Mouse (Mus musculus) hindbrain, embryonic 16.5 days (tissue): ENCODE measurements around the gene Bbs9. TPM values are rescaled to one million over a fixed set of nuclear protein-coding genes. Genes with fewer than 3 reads are reported as not detected.

Experiments
- ATAC-seq: fragments of 200-750 bp; cut with Nextera tagmentation; 2 replicates; pipeline ENCODE4 v1.8.0; 2017; ENCODE audit warnings: moderate TSS enrichment, moderate library complexity
- H3K27ac ChIP-seq: fragments of 300-500 bp; sonication (generic); 2 replicates; pipeline ENCODE4 v1.5.1; 2014; ENCODE audit warnings: low read depth, mild to moderate bottlenecking, control low read depth, low read length, moderate library complexity
- H3K27me3 ChIP-seq: fragments of 300-500 bp; sonication (generic); replicated peaks from 2 replicates; pipeline ENCODE4 v1.6.1; 2014; ENCODE audit warnings: low read length; ENCODE audit not compliant: control insufficient read depth, insufficient read depth
- H3K36me3 ChIP-seq: fragments of 300-500 bp; sonication (generic); 2 replicates; pipeline ENCODE4 v1.6.1; 2014; ENCODE audit warnings: mild to moderate bottlenecking, low read length, moderate library complexity, mixed read lengths; ENCODE audit not compliant: control insufficient read depth, insufficient read depth
- H3K4me1 ChIP-seq: fragments of 300-500 bp; sonication (generic); 2 replicates; pipeline ENCODE4 v1.6.1; 2014; ENCODE audit warnings: low read depth, low read length; ENCODE audit not compliant: control insufficient read depth, insufficient read depth
- H3K4me2 ChIP-seq: fragments of 300-500 bp; sonication (generic); 2 replicates; pipeline ENCODE4 v1.6.1; 2014; ENCODE audit warnings: mild to moderate bottlenecking, low read length, control low read depth, moderate library complexity
- H3K4me3 ChIP-seq: fragments of 300-500 bp; sonication (generic); 2 replicates; pipeline ENCODE4 v1.5.1; 2014; ENCODE audit warnings: mild to moderate bottlenecking, low read length, control low read depth, moderate library complexity
- H3K9ac ChIP-seq: fragments of 300-500 bp; sonication (generic); 2 replicates; pipeline ENCODE4 v1.6.1; 2014; ENCODE audit warnings: low read depth, mild to moderate bottlenecking, control low read depth, low read length, moderate library complexity
- H3K9me3 ChIP-seq: fragments of 300-500 bp; sonication (generic); 2 replicates; pipeline ENCODE4 v1.6.1; 2014; ENCODE audit warnings: mild to moderate bottlenecking, low read length, moderate library complexity; ENCODE audit not compliant: control insufficient read depth
- WGBS: fragments of 180-500 bp; shearing (Covaris S2); extraction: QIAGEN DNeasy Blood & Tissue Kit; methylation state at CpG from one replicate; pipeline ENCODE4 v1.1.7; 2014; 5-methylcytosine and 5-hydroxymethylcytosine counted together
- polyA plus RNA-seq: library from polyadenylated mRNA; unstranded; fragments of >200 nt; fragmentation: Nextera tagmentation; extraction: Ambion mirVana; gene quantifications from 2 replicates; pipeline ENCODE4 v1.2.1, GENCODE M21; 2015

Bbs9 gene
- polyA plus RNA-seq, 1 experiment from 2014 or later: 18.3 TPM

DNA sequence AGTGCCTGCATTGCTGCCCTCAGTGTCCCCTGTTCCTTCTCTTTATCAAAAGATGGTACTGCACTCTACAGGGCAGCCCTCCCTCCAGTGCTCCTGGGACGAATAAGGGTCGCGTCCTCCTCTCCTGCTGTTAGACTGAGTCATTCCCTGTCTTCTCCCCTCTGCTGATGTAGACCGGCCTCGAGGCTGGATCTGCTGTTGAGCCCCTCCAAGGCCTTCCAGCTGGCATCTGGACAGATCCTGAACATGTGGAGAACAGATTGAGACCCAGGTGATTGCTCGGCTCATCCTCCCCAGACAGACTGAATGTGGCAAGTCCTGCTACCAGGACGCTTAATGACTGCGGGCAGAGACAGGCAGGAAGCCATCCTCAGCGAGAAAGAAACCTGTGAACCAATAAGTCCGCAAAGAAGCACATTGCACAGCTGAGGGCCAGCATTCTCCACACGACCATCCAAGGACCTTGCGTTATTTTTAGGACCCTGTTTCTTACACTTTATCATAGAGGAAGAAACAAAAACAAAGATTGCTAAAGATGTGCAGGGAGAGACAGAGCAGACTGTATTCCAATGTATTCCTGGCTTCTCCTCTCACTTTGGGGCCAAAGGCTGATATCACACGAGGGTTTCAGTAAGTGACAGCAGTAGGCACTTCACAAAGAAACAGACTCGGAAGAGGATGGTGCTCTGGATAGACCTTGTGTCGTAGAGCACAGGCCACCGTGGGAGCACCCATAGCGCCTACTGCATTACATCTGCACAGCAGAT is 275.4 kb downstream of the Bbs9 start:
- no peak overlapping the region for H3K4me3 ChIP-seq
- no peak for ATAC-seq
- no peaks in the 10 kb centered on the region for H3K9me3 ChIP-seq
- no peaks in the 10 kb centered on the region for H3K27me3 ChIP-seq
- no peak overlapping the region for H3K4me2 ChIP-seq
- 77% methylated on average over 17 of the region's 17 CpGs for WGBS
- no peak overlapping the region for H3K27ac ChIP-seq
- no peak overlapping the region for H3K9ac ChIP-seq
- H3K4me1 ChIP-seq: no peaks in the 10 kb centered on the region
- H3K36me3 ChIP-seq: no peaks in the 10 kb centered on the region

DNA sequence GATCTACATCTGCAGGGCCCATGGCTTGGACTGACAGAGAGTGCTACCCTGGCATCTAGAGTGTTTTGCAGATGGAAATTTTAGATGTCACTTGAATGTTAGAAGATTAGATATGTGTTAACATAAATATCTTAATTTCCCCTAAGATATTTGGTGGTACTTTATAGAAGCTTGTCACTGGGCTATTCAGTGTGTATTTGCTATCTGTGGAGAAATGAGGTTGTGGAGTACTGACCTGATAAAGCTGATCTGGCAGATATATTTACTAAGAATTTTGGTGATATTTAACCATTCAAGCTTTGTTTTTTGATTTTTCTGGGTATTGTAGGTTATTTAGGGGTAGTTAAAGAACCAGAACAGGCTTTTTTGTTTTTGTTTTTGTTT is 276.0 kb downstream of the Bbs9 start:
- Histone ChIP-seq H3K4me3 (no peak overlapping the region), H3K27me3 (no peaks in the 10 kb centered on the region), H3K4me2 (no peak overlapping the region), H3K36me3 (no peaks in the 10 kb centered on the region), H3K4me1 (no peaks in the 10 kb centered on the region), H3K9me3 (no peaks in the 10 kb centered on the region), H3K27ac (no peak overlapping the region), H3K9ac (no peak overlapping the region)
- ATAC-seq: no peak

DNA sequence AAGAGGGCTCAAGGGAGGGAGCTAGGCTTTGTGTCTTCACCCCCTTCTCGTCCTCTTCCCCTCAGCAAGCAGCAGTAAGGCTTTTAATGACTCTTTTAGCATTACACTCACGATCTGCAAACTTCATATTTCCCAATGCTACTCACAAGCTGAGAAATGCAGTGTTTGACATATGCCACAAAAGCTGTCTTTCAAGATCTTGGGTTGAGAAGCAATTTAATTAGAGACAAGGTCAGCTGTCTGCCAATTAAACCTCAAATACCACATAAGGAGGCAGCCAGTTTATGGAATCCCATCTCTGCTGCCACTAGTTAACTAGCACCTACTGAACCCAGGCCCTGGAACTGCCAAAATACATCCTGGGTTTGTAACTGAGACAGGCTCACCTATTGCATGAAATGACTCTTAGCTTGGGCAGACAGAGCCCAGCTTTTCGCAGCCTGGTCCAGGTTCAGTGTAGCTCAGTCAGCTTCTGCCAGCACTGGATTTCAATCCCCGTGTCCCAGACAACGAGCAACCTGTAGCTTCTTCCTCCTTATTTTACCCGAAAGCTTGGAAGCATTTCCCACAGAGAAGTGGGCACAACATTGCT is 278.7 kb downstream of the Bbs9 start:
- no peak overlapping the region for H3K4me2 ChIP-seq
- H3K4me1 ChIP-seq: no peaks in the 10 kb centered on the region
- H3K9ac ChIP-seq: no peak overlapping the region
- H3K27ac ChIP-seq: no peak overlapping the region
- H3K27me3 ChIP-seq: no peaks in the 10 kb centered on the region
- H3K9me3 ChIP-seq: no peaks in the 10 kb centered on the region
- WGBS: 79% methylated on average over 6 of the region's 6 CpGs
- no peak for ATAC-seq
- no peak overlapping the region for H3K4me3 ChIP-seq
- no peaks in the 10 kb centered on the region for H3K36me3 ChIP-seq

DNA sequence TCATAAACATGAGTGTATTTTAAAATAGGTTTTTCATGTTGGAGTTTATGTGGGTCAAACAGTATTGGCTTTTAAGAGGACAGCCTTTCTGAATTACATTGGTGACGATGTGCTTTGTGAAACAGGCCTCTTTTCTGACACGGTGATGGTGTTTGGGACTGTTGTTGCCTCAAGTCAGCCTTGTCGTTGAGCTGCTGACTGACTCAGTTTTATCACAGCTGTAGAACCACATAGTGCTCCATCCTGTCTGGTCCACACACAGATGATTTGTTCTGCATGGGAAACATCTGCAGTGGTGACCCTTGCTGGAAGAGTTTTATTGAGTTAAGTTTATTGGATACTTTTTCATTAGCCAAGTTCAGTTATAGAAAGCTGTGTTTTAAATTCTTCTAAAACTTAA is 283.0 kb downstream of the Bbs9 start:
- Histone ChIP-seq H3K9ac (no peak overlapping the region), H3K36me3 (no peaks in the 10 kb centered on the region), H3K27me3 (no peaks in the 10 kb centered on the region), H3K9me3 (no peaks in the 10 kb centered on the region), H3K4me3 (no peak overlapping the region), H3K27ac (no peak overlapping the region), H3K4me2 (no peak overlapping the region), H3K4me1 (no peaks in the 10 kb centered on the region)
- ATAC-seq: no peak
- WGBS: 68% methylated on average over 3 of the region's 3 CpGs

DNA sequence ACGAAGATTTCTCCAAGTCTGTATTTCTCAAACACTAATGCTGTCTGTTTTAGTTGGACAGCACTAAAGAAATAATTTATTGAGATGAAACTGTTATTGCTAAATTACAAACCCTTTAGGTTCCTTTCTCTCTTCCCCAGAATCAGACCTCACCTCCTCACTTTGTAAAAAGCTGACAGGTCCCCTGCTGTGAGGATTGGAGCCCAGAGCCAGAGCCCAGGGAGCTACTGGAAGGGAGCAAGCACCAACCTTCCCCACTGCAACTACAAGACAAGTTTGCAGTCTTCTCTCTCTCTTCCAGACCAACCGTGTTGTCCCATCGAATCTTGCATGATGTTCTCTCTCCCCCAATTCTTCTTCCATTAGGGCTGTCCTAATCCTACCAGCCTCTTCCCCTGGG is 283.7 kb downstream of the Bbs9 start:
- Histone ChIP-seq H3K36me3 (no peaks in the 10 kb centered on the region), H3K27me3 (no peaks in the 10 kb centered on the region), H3K4me2 (no peak overlapping the region), H3K27ac (no peak overlapping the region), H3K4me1 (no peaks in the 10 kb centered on the region), H3K4me3 (no peak overlapping the region), H3K9ac (no peak overlapping the region), H3K9me3 (no peaks in the 10 kb centered on the region)
- ATAC-seq: no peak
- 70% methylated on average over 3 of the region's 3 CpGs for WGBS

DNA sequence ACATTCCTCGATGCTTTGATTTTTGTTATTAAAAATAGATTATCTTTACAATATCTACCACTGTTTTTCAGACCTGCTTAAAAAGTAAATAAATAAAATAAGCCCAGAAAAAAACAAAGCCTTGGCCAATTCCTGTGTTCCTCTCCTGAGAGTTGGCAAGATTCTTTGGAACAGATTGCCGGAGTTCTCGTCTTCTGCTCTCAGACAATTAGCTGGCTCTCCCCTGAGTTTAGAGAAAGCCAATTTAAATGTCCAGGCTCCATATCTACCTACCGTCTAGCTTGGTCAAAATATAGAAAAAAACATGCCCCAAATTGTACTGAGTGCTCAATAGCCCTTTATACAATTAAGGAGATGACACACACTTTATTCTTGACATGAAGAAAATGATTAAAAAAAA is 284.9 kb downstream of the Bbs9 start:
- Histone ChIP-seq H3K27ac (no peak overlapping the region), H3K4me3 (no peak overlapping the region), H3K27me3 (no peaks in the 10 kb centered on the region), H3K9ac (no peak overlapping the region), H3K4me1 (no peaks in the 10 kb centered on the region), H3K9me3 (no peaks in the 10 kb centered on the region), H3K36me3 (no peaks in the 10 kb centered on the region), H3K4me2 (no peak overlapping the region)
- ATAC-seq: no peak
- 53% methylated on average over 4 of the region's 4 CpGs for WGBS

DNA sequence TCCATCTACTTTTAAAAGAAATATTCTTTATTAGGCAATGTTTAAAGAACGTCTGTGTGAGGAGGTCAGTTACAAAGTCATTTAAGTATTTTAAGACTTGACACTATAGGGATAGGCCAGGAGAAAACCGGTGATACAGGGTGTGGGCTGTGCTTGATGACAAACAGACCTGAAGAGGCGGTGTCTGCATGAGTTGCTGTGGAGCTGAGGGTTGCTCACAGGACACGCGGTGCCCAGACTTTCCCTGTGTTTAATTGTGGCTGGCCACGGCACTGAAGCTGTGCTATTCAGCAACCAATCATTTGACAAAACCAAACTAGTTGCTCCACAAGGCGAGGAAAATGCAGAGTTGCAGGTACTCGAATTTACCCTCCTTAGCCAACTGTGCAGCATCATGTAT is 286.0 kb downstream of the Bbs9 start:
- no peaks in the 10 kb centered on the region for H3K27me3 ChIP-seq
- no peaks in the 10 kb centered on the region for H3K36me3 ChIP-seq
- H3K9ac ChIP-seq: no peak overlapping the region
- no peak overlapping the region for H3K4me3 ChIP-seq
- no peak overlapping the region for H3K4me2 ChIP-seq
- 87% methylated on average over 8 of the region's 8 CpGs for WGBS
- no peaks in the 10 kb centered on the region for H3K4me1 ChIP-seq
- H3K27ac ChIP-seq: no peak overlapping the region
- no peaks in the 10 kb centered on the region for H3K9me3 ChIP-seq
- ATAC-seq: no peak

DNA sequence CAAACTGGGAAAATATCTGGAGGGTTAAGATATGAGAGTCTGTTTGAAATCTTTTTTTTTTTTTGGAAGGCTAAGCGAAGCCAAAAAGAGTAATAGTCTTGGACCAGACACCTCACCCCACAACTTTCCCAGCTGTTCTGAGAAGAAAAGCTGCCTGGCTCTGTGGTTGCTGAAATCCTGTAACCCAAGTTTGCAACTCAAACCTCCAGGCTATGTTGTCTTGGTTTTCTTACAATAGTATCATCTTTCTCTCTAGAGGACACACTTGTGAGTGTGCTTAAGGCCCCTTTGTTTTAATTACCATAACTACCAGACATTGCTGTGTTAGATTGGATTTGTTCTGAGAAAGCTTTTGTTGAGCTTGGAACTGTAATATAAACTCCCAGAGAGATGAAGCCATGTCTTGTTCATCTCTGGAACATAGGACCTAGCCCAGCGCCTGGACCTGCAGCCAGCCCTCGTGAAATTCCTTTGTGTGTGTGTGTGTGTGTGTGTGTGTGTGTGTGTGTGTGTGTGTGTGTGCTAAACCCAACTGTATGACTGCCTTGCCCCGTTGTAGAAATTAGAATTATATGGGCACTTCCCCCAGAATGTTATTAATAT is 290.2 kb downstream of the Bbs9 start:
- H3K36me3 ChIP-seq: no peaks in the 10 kb centered on the region
- no peak overlapping the region for H3K4me3 ChIP-seq
- ATAC-seq: no peak
- H3K27me3 ChIP-seq: no peaks in the 10 kb centered on the region
- no peaks in the 10 kb centered on the region for H3K4me1 ChIP-seq
- WGBS: 79% methylated on average over 4 of the region's 4 CpGs
- H3K27ac ChIP-seq: no peak overlapping the region
- no peaks in the 10 kb centered on the region for H3K9me3 ChIP-seq
- no peak overlapping the region for H3K4me2 ChIP-seq
- no peak overlapping the region for H3K9ac ChIP-seq

DNA sequence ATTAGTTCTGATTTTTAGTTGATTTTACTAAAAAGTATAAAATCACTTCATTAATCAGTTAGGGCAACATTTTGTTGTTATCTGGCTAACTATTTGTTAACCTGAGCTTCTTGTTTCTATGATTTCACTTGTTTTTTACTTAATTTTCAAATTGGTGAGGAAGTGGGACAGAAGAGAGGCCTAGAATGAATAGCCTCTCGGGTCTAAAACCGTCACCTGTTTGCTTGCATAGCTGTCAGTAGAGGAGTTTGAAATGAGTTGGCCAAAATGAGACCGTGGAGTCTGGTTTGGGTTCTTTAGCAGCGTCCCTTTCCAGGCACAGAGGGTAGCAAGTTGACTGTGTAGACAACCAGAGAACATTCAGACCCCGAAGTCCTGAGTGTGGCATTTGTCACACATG is 291.6 kb downstream of the Bbs9 start:
- ATAC-seq: no peak
- no peak overlapping the region for H3K27ac ChIP-seq
- no peak overlapping the region for H3K4me2 ChIP-seq
- H3K9me3 ChIP-seq: no peaks in the 10 kb centered on the region
- WGBS: 89% methylated on average over 5 of the region's 5 CpGs
- H3K36me3 ChIP-seq: no peaks in the 10 kb centered on the region
- H3K27me3 ChIP-seq: no peaks in the 10 kb centered on the region
- no peak overlapping the region for H3K9ac ChIP-seq
- H3K4me3 ChIP-seq: no peak overlapping the region
- no peaks in the 10 kb centered on the region for H3K4me1 ChIP-seq
